Mouse (Mus musculus) myocyte (in vitro differentiated cells): Measurements from ENCODE around the gene Prl5a1. TPM values are rescaled to one million over a fixed set of nuclear protein-coding genes. Genes with fewer than 3 reads are reported as not detected.

Experiments used
- H3K27me3 ChIP-seq: one replicate; pipeline ENCODE4 v1.6.1; 2011; ENCODE audit not compliant: control insufficient read depth, insufficient read depth, insufficient read length
- H3K36me3 ChIP-seq: one replicate; pipeline ENCODE4 v1.6.1; 2011; ENCODE audit not compliant: control insufficient read depth, insufficient read depth
- H3K4me2 ChIP-seq: one replicate; pipeline ENCODE4 v1.6.1; 2011; ENCODE audit warnings: low read depth, control low read depth
- H3K4me3 ChIP-seq: one replicate; pipeline ENCODE4 v1.5.1; 2011; ENCODE audit warnings: mild to moderate bottlenecking, control low read depth, moderate library complexity
- H3K79me2 ChIP-seq: one replicate; pipeline ENCODE4 v1.6.1; 2011; ENCODE audit not compliant: control insufficient read depth, insufficient read depth
- H3ac ChIP-seq: one replicate; pipeline ENCODE4 v1.6.1; 2011; ENCODE audit not compliant: control insufficient read depth, insufficient read length
- CEBPB ChIP-seq: IDR thresholded peaks from 2 replicates; pipeline ENCODE4 v1.6.1; 2011; ENCODE audit warnings: mild to moderate bottlenecking, moderate library complexity; ENCODE audit not compliant: poor library complexity, insufficient read depth, severe bottlenecking
- E2F4 ChIP-seq: IDR thresholded peaks from one replicate; pipeline ENCODE4 v1.6.1; 2011; ENCODE audit warnings: mild to moderate bottlenecking, control low read depth, moderate library complexity; ENCODE audit not compliant: insufficient read depth
- MAX ChIP-seq: IDR thresholded peaks from one replicate; pipeline ENCODE4 v1.6.1; 2011; ENCODE audit warnings: low read depth, mild to moderate bottlenecking, control low read depth
- MYOD1 ChIP-seq, 3 experiments: IDR thresholded peaks; one replicate each; pipeline ENCODE4 v1.6.1; 2011; ENCODE audit warnings: control low read depth in 2 of 3, low read depth in 2 of 3, mild to moderate bottlenecking in 2 of 3, moderate library complexity in 1 of 3; ENCODE audit not compliant: insufficient read length in 2 of 3, control insufficient read depth in 1 of 3
- MYOG ChIP-seq, 3 experiments: IDR thresholded peaks; one replicate each; pipeline ENCODE4 v1.6.1; 2011; ENCODE audit warnings: control low read depth in 2 of 3, low read depth in 2 of 3, mild to moderate bottlenecking in 2 of 3; ENCODE audit not compliant: insufficient read length in 2 of 3, control insufficient read depth in 1 of 3, insufficient read depth in 1 of 3
- POLR2A ChIP-seq: IDR thresholded peaks from one replicate; pipeline ENCODE4 v1.6.1; 2011; ENCODE audit warnings: low read depth, mild to moderate bottlenecking, control low read depth, moderate library complexity; ENCODE audit not compliant: insufficient read length
- POLR2AphosphoS2 ChIP-seq: IDR thresholded peaks from one replicate; pipeline ENCODE4 v1.6.1; 2011; ENCODE audit warnings: low read depth, control low read depth; ENCODE audit not compliant: insufficient read length
- REST ChIP-seq: IDR thresholded peaks from one replicate; pipeline ENCODE4 v1.6.1; 2011; ENCODE audit warnings: mild to moderate bottlenecking, control low read depth, moderate library complexity; ENCODE audit not compliant: insufficient read depth, insufficient read length
- SRF ChIP-seq: IDR thresholded peaks from one replicate; pipeline ENCODE4 v1.6.1; 2011; ENCODE audit warnings: low read depth; ENCODE audit not compliant: control insufficient read depth, insufficient read length
- TCF12 ChIP-seq: IDR thresholded peaks from one replicate; pipeline ENCODE4 v1.6.1; 2011; ENCODE audit warnings: mild to moderate bottlenecking, control low read depth; ENCODE audit not compliant: poor library complexity, insufficient read depth, severe bottlenecking
- TCF3 ChIP-seq: IDR thresholded peaks from one replicate; pipeline ENCODE4 v1.6.1; 2011; ENCODE audit warnings: low read depth, control low read depth; ENCODE audit not compliant: insufficient read length
- USF1 ChIP-seq: IDR thresholded peaks from one replicate; pipeline ENCODE4 v1.6.1; 2011; ENCODE audit warnings: low read depth, mild to moderate bottlenecking, control low read depth, moderate library complexity
- polyA plus RNA-seq: library from polyadenylated mRNA; unstranded; fragments of >200 nt; fragmentation: generic; extraction: Trizol; gene quantifications from one replicate; pipeline ENCODE4 v1.2.1, GENCODE M21; 2012; ENCODE audit warnings: missing spikeins

Gene Prl5a1
- not detected for polyA plus RNA-seq

DNA sequence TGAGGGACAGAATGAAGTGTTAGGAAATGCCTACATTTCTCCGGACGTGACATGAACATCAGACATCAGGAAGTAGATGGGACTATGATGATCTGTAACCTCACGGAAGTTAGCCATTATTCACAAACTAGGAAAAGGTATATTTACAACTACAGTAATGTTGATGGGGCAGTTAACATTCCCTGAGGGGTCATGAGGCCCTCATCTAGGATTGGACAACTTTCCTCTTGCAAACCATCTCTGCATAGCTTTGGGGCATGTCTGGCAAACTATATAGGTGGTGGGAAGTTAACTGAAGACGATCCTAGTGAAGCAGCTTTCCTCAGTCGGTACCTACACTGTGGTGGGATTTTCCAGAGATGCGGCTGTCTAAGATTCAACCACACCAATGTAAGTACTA, at the start of gene Prl5a1:
Gene Prl5a1 (plus strand): TSS at position 301 of the 400 bp plus-strand sequence.
- TF ChIP-seq REST (no peak), USF1 (no peak), POLR2A (no peak), E2F4 (no peak)
- no peaks in the 10 kb centered on the region for H3K27me3 ChIP-seq
- H3ac ChIP-seq, result no peak within 1 kb of the TSS
- H3K36me3 ChIP-seq, result no peaks in the 10 kb centered on the region
- H3K4me2 ChIP-seq, result no peak within 1 kb of the TSS
- H3K4me3 ChIP-seq, result no peak within 1 kb of the TSS
- H3K79me2 ChIP-seq, result no peaks in the 10 kb centered on the region

DNA sequence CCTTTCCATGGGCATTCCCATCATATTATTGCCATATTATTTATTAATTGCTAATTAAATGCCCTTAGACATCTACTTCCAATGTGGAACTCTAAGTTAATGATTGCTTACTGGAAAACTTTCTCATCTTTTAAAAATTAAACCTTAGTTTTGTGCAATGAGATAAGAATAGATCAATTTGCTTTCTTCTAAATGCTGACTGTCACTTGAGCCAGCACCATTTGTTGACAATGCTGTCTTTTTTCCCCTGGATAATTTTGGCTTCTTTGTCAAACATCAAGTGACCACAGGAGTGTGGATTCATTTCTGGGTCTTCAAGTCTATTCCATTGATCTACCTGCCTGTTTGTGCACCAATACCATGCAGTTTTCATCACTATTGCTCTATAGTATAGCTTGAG, 46.1 kb upstream of the Prl5a1 start:
- H3K4me3 ChIP-seq, result no peak overlapping the region
- TF ChIP-seq MAX, result no peak
- TF ChIP-seq TCF12, result no peak
- no peak for TF ChIP-seq CEBPB
- no peak for TF ChIP-seq MYOG (IDR thresholded peaks at IDR 0.05; ENCODE audit: control insufficient read depth in 1 of 3, insufficient read depth in 1 of 3, insufficient read length in 2 of 3, low read depth in 2 of 3)
- TF ChIP-seq USF1, result no peak
- TF ChIP-seq MYOD1 (IDR thresholded peaks at IDR 0.05; ENCODE audit: control insufficient read depth in 1 of 3, insufficient read length in 2 of 3, low read depth in 2 of 3), result no peak
- TF ChIP-seq REST, result no peak
- TF ChIP-seq POLR2A, result no peak
- no peak for TF ChIP-seq TCF3
- TF ChIP-seq SRF, result no peak
- TF ChIP-seq POLR2AphosphoS2, result no peak
- TF ChIP-seq E2F4, result no peak
- no peaks in the 10 kb centered on the region for H3K79me2 ChIP-seq
- no peak overlapping the region for H3ac ChIP-seq
- H3K36me3 ChIP-seq, result no peaks in the 10 kb centered on the region
- H3K27me3 ChIP-seq, result no peaks in the 10 kb centered on the region
- H3K4me2 ChIP-seq, result no peak overlapping the region

- no peaks in the 10 kb centered on the region for H3K79me2 ChIP-seq
- TF ChIP-seq TCF12 (no peak), E2F4 (no peak), POLR2A (no peak), MAX (no peak), MYOD1 (IDR thresholded peaks at IDR 0.05; ENCODE audit: control insufficient read depth in 1 of 3, insufficient read length in 2 of 3, low read depth in 2 of 3) (no peak), MYOG (IDR thresholded peaks at IDR 0.05; ENCODE audit: control insufficient read depth in 1 of 3, insufficient read depth in 1 of 3, insufficient read length in 2 of 3, low read depth in 2 of 3) (no peak), CEBPB (no peak), POLR2AphosphoS2 (no peak), USF1 (no peak), TCF3 (no peak), SRF (no peak), REST (no peak)
- H3ac ChIP-seq, result no peak overlapping the region
- H3K27me3 ChIP-seq, result no peaks in the 10 kb centered on the region
- no peak overlapping the region for H3K4me3 ChIP-seq
- H3K36me3 ChIP-seq, result no peaks in the 10 kb centered on the region
- H3K4me2 ChIP-seq, result no peak overlapping the region
Measured at GRCm38 (mm10) chr13:28108536-28108935, 33.7 kb upstream of the Prl5a1 start.

DNA sequence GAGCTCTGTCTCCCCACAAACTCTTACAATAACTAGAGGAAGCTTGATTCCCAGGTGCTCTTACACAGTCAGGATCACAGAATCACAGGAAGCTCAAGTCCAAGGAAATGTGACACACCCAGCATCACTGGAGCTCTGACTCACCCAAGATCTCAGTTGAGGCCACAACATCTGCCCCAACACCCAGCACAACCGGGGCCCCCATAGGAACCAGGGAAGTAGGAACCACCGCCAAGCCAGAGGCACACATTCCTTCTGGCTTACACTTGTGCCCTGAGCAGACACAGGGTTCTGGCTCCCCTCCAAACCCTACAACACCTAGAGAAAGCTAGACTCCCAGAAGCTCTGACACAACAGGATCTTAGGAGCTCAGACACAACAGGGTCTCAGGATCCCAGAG, 9.5 kb upstream of the Prl5a1 start:
- Histone ChIP-seq H3K4me2 (no peak overlapping the region), H3K79me2 (no peaks in the 10 kb centered on the region), H3K27me3 (no peaks in the 10 kb centered on the region), H3K4me3 (no peak overlapping the region), H3ac (no peak overlapping the region), H3K36me3 (no peaks in the 10 kb centered on the region)
- TF ChIP-seq MYOG (IDR thresholded peaks at IDR 0.05; ENCODE audit: control insufficient read depth in 1 of 3, insufficient read depth in 1 of 3, insufficient read length in 2 of 3, low read depth in 2 of 3) (no peak), SRF (no peak), TCF12 (no peak), USF1 (no peak), POLR2A (no peak), MYOD1 (IDR thresholded peaks at IDR 0.05; ENCODE audit: control insufficient read depth in 1 of 3, insufficient read length in 2 of 3, low read depth in 2 of 3) (no peak), TCF3 (no peak), MAX (no peak)

DNA sequence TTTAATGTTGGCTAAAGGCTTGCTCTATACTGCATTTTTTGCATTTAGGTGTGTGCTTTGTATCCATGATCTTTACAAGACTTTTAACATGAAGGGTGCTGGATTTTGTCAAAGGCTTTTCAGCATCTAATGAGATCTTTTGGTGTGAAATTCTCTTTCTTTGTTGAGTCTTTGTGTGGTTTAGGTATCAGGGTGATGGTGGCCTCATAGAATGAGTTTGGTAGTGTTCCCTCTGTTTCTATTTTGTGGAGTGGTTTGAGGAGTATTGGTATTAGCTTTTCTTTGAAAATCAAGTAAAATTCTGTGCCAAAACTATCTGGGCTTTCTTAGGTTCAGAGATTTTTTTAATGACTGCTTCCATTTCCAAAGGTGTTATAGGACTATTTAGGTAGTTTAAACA, 6.5 kb upstream of the Prl5a1 start:
- H3ac ChIP-seq, result no peak overlapping the region
- no peak overlapping the region for H3K4me3 ChIP-seq
- H3K36me3 ChIP-seq, result no peaks in the 10 kb centered on the region
- no peaks in the 10 kb centered on the region for H3K79me2 ChIP-seq
- TF ChIP-seq TCF3 (no peak), TCF12 (no peak), E2F4 (no peak), USF1 (no peak), SRF (no peak), MYOG (IDR thresholded peaks at IDR 0.05; ENCODE audit: control insufficient read depth in 1 of 3, insufficient read depth in 1 of 3, insufficient read length in 2 of 3, low read depth in 2 of 3) (no peak), REST (no peak), MYOD1 (IDR thresholded peaks at IDR 0.05; ENCODE audit: control insufficient read depth in 1 of 3, insufficient read length in 2 of 3, low read depth in 2 of 3) (no peak), POLR2A (no peak)
- H3K27me3 ChIP-seq, result no peaks in the 10 kb centered on the region
- H3K4me2 ChIP-seq, result no peak overlapping the region

Other genes starting within 250 kb of the Prl5a1 start
- not detected for gene Prl4a1, start 126.3 kb upstream of the Prl5a1 start, polyA plus RNA-seq
- gene Gm11361, start 115.0 kb downstream of the Prl5a1 start, polyA plus RNA-seq, result 1,646 TPM